Mouse (Mus musculus): ENCODE results near the gene Rccd1. TPM values are rescaled to one million over a fixed set of nuclear protein-coding genes. Genes with fewer than 3 reads are reported as not detected.
"Not testable (repeated sequence)": the region's sequence is repeated elsewhere in the genome, so short reads cannot be mapped to it uniquely, and the experiment has no call there.

Gene Rccd1
- total RNA-seq, 2 experiments from 2014 or later, result 16.4 to 23.6 TPM

- no peak for ATAC-seq (replicated peaks; ENCODE audit: poor library complexity, severe bottlenecking)
These were observed 23.7 kb upstream of the Rccd1 start for GRCm38 (mm10) chr7:80347670-80348586.

- no peak; the same call in 1 of the 2 replicates for ATAC-seq (replicated peaks; ENCODE audit: poor library complexity, severe bottlenecking)
These were observed 22.6 kb upstream of the Rccd1 start for GRCm38 (mm10) chr7:80346830-80347229.

DNA sequence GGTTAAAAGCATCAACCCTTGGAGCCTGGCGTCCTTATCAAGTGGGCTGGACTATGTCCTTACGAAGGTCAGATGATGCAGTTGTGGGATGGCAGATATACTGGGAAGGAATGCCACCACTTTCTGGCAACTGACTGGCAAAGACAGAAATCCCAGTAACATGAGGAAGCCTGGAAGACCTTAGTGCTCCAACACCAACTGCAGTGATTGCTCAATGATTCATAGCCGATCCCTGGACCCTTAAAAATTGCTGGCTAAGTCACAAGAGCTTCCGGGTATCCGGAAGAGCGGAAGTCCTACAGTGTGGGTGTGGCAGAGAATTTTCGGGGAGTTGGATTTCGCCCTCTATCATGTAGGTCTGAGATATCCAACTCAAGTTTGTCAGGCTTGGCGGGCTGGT, 21.9 kb upstream of the Rccd1 start:
- ATAC-seq (replicated peaks; ENCODE audit: poor library complexity, severe bottlenecking), result no peak

- ATAC-seq (replicated peaks; ENCODE audit: poor library complexity, severe bottlenecking), result no peak
These were observed 19.2 kb upstream of the Rccd1 start for GRCm38 (mm10) chr7:80343270-80344018.

DNA sequence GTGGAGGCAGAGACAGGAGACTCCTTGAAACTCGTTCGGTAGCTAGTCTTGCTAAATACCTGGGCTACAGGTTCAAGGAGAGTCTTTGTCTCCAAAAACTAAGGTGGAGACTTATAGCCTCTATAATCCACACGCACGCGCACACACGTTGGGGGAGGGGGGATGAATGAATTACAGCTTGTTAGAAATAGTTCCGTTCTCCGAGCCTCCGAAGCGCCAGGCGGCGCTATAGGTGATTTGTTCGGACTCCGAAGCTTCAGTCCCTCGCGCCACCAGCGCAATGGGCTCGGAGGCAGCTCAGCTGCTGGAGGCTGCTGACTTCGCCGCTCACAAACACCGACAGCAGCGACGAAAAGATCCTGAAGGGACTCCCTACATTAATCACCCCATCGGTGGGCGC, 18.6 kb upstream of the Rccd1 start, which contains the start of gene Hddc3:
Hddc3 (plus strand) TSS at position 247 of the 400 bp plus-strand sequence.
- ATAC-seq (replicated peaks; ENCODE audit: poor library complexity, severe bottlenecking), result peak; percentile 56

DNA sequence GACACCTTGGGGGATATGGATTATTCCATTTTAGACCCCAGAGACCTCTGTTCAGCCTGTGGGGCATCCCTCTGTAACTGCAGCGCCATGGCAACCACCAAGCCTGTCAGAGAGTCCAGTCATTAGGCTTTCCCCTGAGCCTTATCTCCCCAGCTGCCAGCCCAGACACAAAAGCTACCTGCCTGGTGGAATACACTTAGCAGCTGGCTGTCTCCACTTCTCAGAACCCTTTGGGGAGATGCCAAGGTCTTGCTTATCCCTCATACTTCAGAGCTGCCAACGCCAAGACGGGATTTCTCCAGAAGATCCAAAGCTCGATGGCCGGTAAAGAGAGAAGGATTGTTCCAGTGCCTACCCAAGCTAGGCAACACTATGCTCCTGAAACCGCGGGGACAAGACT, 17.5 kb upstream of the Rccd1 start:
- ATAC-seq (replicated peaks; ENCODE audit: poor library complexity, severe bottlenecking), result no peak

GRCm38 (mm10) chr7:80340793-80341192, 16.5 kb upstream of the Rccd1 start, which contains the start of gene Unc45a:
Gene Unc45a (minus strand): TSS chr7:80341005.
- ATAC-seq (replicated peaks; ENCODE audit: poor library complexity, severe bottlenecking), result peak; percentile 61

GRCm38 (mm10) chr7:80339793-80340628, 15.8 kb upstream of the Rccd1 start:
- ATAC-seq (replicated peaks; ENCODE audit: poor library complexity, severe bottlenecking), result peak; percentile 83

DNA sequence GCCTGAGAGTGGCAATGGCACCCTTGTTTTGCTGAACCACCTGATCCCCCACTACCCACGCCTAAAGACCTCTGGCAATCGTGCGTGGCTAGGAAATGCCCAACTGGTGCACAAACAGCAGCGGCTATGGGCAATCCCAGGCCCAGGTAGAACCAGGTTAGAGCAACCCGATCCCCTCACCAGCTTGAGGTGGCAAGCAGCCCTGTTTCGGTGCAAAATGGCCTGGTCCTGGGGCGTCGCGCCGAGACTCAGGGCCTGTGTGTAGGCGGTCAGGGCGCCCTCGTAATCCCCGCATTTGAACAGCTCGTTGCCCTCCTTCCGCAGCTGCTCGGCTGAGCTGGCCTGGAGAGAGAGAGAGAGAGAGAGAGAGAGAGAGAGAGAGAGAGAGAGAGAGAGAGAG, 15.1 kb upstream of the Rccd1 start:
- no peak for ATAC-seq (replicated peaks; ENCODE audit: poor library complexity, severe bottlenecking)

DNA sequence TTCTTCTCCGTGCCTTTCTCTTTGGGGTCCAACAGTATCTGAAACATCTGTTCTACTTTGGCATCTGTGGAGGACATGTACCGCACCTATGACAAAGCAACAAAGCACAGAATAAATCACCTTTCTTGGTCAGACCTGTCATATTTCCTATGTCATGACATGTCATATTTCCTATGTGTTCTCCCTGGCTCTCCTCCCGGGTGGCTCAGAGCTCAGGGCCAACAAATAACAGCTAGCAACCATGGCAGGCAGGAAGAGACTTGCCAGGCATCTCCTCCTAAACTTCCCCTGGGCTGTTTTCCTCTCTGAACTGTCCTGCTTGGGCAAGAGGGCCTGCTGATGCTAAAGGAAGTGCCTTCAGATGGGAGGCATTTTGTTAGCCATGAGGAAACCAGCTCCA, 12.7 kb upstream of the Rccd1 start:
- no peak for ATAC-seq (replicated peaks; ENCODE audit: poor library complexity, severe bottlenecking)

DNA sequence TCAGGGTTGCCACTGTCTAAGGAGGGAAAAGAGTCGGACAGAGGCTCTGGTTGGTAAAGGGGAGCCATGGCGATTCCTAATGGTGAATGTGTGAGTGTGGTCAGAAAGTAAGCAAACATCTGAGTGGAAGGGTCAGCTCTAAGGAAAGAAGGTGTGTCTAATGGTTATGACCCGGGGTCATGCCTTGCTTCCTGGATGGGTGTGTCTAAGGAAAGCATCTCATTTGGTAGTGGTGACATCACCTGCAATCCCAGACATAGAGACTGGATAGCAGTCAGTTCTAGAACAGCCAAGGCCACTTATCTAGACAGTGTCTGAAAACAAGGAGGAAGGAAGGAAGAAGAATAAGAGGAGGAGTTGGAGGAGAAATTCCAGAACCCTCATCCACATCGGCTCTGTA, 10.6 kb upstream of the Rccd1 start:
- no peak for ATAC-seq (replicated peaks; ENCODE audit: poor library complexity, severe bottlenecking)

DNA sequence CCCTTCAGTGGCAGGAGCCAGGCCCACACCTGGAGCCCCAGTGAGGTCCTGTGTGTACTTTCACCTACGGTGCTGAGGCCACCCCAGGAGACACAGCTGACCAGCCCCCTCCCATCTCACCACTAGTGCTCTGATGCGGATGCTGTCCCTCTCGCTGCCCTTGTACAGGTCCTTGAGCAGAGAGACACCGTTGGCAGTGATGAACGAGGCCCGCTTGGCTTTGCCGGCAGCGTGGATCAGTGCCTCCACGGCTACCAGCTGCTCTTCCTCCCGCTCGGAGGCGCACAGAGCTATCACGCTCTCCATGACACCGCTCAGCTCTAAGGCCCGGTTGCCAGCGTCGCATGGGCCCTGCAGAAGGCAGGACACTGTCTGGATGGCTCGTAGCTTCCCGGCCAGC, 7.2 kb upstream of the Rccd1 start:
- ATAC-seq (replicated peaks; ENCODE audit: poor library complexity, severe bottlenecking), result no peak

DNA sequence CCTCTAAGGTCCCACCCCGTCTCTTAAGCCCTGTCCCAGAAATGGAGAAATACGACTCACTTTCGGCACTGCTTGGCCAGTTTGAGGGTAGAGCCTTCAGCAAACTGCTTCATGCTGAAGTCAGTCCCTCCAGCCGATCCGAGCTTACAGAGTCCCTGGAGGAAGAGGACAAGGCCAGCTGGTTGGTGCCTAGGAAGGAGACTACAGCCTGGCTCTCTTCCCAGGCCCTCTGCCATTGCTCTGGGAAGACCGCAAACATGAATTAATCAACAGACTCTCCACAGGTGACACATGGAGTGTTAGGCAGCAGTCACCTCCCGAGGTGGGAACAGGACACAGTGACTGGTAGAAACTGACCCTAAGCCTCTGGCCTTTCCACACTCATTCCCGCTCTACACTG, 6.0 kb upstream of the Rccd1 start:
- ATAC-seq (replicated peaks; ENCODE audit: poor library complexity, severe bottlenecking), result no peak

GRCm38 (mm10) chr7:80326076-80326475, 1.8 kb upstream of the Rccd1 start:
- no peak for ATAC-seq (replicated peaks; ENCODE audit: poor library complexity, severe bottlenecking)

GRCm38 (mm10) chr7:80325292-80325868, 1.1 kb upstream of the Rccd1 start:
- ATAC-seq (replicated peaks; ENCODE audit: poor library complexity, severe bottlenecking), result no peak

- not testable (repeated sequence) for ATAC-seq (replicated peaks; ENCODE audit: poor library complexity, severe bottlenecking)
These were observed 514 bp upstream of the Rccd1 start for GRCm38 (mm10) chr7:80324816-80325119.

DNA sequence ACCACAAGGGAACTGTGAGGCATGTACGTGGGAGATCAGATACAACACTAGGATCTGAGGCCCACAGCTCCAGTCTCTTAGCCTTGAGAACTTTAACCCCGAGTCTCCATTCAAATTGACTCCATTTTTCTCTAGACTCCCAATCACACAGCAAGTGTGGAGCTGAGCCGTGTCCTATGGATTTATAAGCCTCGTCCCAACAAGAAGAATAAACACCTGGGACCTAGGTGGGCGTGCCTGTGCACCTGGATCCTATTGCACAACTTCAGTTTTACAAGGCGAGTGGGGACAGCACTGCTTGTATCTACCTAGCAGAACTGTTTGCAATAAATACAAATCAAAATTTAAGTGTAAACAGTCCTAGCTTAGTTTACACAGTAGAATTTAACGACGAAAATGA, 918 bp downstream of the Rccd1 start:
- ATAC-seq (replicated peaks; ENCODE audit: poor library complexity, severe bottlenecking), result no peak

DNA sequence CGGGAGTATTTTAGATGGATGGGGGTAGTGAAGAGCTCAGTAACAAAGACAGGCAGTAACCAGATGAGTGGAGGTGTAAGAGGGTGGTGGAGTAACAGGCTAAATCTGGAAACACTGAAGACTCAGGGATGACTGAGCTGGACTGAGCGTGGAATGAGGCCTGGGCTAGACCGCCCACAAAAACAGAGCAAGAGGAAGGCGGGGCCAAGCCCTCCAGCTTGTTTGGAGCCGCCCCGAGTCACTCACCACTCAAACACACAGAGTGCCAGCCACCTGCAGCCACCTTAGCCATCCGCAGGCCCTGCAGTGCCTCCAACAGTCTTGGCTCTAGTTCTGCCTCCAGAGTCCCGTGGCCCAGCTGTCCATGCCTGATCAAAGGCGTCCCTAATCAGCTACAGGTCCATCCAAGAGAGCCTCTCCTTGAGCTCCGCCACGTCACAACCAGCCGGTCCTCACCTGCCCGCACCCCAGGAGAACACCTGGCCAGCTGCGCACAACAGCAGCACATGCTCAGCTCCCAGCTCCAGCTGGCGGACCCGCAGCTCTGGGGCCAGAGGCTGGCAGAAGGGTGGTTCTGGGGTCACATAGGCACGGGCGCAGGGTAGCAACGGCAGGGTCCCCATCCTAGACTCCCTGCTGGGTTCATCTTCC, 4.3 kb downstream of the Rccd1 start:
- ATAC-seq (replicated peaks; ENCODE audit: poor library complexity, severe bottlenecking), result no peak

DNA sequence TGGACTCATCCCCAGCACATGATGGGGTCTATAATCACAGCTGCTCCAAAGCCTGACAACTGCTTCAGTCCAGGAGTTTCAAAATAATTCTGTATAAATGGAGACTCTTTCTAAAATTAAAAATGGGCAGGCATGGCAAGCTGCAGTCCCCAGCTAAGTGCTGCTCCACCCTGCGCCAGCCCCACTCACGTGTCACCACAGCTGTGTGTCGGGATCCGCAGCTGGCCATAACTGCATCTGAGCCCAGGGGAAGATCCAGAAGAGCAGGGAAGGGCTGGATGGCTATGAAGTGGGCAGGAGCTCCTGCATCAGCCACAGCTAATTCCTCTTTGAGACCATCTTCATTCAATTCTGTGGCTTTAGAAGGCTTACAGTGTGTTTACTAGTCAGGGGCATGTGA, 5.6 kb downstream of the Rccd1 start:
- ATAC-seq (replicated peaks; ENCODE audit: poor library complexity, severe bottlenecking), result no peak

All from granulocyte monocyte progenitor cell, adult 5-6 weeks (primary cell).